Mouse (Mus musculus): Measurements from ENCODE around the gene Ly6g6f. TPM values are rescaled to one million over a fixed set of nuclear protein-coding genes. Genes with fewer than 3 reads are reported as not detected.
"Not testable (repeated sequence)": the region's sequence is repeated elsewhere in the genome, so short reads cannot be mapped to it uniquely, and the experiment has no call there.

Ly6g6f gene
- total and polyA plus RNA-seq, 3 experiments = not detected

GRCm38 (mm10) chr17:35052271-35052798, 33.1 kb downstream of the Ly6g6f start:
- DNase-seq = no peak

GRCm38 (mm10) chr17:35051156-35052086, 34.0 kb downstream of the Ly6g6f start:
- DNase-seq = peak; percentile 86

DNA sequence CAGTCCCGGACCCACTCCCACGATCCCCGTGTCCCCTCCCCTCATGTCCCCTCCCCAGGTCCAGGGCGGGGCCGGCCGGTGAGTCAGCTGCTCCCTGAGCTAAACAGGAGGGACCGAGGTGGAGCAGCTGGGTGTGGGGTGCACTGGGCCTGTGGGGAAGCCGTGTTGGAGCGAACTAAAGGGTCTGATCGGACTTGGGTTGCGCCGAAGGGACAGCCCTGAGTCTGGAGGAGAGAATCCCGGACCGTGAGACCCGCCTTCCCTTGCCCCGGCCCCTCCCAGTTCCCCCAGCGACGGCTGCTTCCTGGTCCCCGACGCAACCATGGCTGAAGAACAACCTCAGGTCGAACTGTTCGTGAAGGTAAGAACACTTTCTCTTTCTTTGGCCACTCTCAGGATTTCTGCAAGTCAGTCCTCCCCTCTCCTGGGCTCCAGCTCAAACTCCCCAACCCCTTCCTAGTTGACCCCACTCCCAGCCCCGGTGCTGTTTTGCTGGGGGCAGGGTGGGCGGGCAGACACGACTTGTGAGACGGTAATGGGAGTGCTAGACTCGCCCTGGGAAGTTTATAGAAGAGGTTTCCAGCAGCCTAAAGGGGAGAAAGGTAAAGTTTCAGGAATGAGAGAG, 35.2 kb downstream of the Ly6g6f start:
- DNase-seq = peak; percentile 86

DNA sequence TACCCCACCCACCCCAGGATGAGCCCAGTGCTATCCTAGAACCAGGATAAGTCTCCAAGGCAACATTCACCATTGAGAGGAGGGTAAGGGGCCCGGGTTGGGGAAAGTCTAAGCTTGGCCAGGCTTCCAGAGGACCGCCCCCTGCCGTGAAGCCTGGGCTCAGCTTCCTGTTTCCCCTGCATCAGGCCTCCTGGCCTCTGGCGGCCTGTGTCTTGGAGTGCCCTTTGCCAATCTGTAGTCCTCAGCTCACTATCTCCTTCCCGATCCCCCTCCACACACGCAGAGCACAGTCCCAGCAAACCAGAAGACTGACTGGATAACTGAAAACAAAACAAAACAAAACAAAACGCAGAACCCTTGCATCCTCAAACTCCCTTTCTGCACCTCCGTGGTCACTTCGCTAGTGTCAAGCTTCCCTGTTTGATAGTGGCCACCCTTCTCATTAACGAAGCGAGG, 35.8 kb downstream of the Ly6g6f start, which contains the start of gene Clic1:
Gene Clic1, plus strand, starts transcription at position 406 of the 456 bp plus-strand sequence.
- peak; percentile 51 for DNase-seq

DNA sequence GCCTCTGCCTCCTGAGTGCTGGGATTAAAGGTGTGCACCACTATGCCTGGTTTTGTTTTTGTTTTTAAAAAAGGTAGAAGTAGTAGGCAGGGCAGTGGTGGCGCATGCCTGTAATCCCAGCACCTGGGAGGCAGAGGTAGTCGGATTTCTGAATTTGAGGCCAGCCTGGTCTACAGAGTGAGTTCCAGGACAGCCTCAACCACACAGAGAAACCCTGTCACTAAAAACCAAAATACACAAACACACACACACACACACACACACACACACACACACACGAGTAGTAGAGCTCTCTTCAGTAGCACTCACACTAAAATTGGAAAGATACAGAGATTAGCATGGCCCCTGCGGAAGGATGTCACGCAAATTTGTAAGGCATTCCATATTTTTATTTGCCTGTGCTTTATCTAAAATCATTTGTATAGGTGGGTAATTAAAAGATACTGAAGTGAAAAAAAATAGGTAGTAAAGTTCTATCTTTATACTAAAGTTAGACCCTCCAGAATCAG, 36.4 kb downstream of the Ly6g6f start:
- no peak for DNase-seq

- no peak for DNase-seq
Observed at GRCm38 (mm10) chr17:35048149-35048931, 37.1 kb downstream of the Ly6g6f start.

DNA sequence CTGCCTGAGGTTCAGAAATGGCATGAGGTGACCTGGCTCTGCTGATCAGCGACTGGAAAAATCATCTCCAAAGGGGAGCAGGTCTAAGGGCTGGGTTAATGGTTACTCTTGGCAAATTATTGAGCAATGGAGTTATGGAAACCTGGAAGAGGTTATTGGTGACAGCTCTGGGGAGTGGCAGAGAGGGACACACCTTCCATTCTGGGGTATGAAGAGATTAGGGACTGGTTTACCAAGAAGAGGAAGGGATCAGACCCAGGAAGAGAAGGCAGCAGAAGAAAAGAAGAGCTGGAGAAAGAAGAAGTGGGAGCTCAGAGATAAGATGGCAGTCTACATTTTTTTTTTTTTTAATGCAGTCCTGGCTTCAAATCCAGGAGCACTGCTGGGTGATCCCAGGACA, 37.7 kb downstream of the Ly6g6f start:
- no peak for DNase-seq

DNA sequence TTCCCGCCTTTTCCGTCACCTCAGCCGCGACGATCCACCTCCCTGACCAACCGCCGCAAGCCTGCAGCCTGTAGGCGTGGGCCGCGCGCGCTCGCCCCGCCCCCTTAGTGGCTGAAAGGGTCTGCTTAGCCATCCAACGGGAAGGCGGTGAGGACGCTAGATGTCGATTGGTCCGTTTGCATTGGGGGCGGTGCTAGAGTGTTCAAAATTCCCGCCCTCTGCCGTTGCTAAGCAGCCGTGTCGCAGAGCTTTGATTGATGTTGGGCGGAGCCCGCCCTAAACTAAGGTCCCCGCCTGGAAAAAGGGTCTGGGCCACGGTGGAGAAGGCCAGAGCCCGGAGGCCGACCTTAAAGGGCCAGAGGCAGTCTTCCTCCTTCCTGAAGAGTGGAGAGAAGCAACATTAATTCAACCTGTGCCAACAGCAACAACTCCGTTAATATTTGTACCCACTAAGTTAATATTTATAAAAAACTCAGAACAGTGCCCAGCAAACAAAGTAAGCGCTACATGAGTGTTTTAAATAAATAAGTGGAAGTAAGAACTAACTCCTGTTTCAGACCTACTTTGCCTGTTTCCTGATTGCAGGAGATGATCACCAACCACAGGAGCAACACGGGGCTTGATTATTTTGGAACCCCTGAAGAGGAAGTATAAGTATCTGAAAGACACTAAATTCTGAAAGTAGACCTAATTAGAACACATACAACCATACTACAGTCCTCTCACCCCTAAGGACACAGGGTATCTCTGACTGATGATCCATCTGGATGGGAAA, 38.5 kb downstream of the Ly6g6f start, which contains the start of gene Msh5:
Gene Msh5, minus strand, starts transcription at position 65 of the 775 bp plus-strand sequence.
- peak; percentile 98 for DNase-seq

DNA sequence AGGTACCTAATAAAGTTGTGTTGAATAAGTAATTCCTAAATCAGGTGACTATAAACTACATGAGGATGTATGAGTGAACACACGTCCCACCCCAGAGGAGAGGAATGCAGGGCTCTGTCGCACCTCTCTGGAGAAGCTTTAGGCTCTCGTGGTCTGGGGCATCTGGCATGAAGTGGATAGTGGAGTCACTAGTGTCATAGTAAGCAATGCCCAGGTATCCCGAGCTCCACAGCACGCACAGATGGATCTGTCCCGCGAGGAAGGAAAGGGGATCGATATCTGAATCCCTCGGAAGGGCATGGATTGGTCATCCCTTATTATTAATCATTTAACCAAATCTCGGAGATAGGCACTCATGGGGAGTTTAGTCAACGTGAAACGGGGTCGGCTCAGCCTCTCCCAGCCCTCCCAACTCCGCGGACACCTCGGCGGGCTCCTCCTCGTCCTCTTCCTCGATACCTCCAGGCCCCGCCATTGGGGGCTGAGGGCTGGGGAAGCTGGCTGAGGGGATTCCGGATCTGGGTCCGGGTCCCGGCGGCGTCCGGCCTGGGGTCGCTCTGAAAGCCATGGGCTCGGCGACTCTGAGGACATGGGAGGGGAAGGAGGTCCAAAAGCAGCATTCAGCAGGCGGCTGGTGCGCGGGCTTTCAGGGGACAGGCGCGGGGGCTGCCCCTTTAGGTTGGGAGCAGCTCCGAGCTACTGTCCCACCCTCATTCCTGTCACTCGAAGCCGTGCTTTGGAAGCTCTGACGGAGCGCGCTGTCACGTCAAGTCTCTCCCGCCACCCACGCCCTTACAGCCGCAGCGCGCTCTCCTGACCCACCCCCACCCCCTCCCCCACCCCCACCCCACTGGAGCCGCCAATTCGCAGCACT, 39.4 kb downstream of the Ly6g6f start:
- no peak for DNase-seq

DNA sequence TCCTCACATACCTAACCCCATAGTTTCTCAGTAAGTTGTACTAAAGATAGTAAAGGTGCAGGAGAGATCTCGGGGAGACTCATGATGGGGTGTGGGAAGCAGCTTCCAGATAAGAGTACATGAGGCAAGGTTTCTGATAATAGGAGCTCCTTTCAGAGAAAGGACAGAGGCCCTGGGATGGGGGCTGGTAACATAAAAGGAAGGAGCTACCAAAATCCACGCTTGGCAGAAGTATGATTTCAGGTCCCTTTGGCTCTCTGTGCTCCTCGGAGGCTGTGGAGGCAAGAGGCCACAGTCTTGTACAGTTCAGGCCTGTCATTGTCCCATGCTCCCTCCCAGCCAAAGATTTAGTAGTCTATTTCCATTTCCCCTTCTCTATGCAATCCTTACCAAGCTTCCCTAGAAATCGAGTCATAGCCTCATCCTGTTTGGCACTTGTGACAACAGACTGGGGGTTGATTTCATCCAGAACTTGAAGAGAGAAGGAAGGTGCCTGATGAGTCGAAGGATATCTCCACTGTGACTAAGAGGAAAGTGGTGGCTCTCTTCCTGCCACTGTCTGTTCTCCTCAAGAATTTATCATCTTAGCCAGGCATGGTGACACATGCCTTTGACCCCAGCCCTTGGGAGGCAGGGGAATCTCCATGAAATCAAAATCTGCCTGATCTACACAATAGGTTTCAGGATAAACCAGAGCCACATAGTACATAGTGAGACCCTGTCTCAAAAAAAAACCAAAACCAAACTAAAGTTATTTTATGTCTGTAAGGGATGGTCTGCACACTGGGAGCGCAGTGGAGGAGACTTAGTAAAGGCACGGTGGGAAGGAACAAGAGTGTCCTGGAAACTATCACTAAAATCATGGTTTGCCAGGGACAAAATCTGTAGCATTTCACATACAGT, 40.3 kb downstream of the Ly6g6f start:
- no peak for DNase-seq

GRCm38 (mm10) chr17:35043794-35044193, 41.6 kb downstream of the Ly6g6f start:
- DNase-seq = no peak

- DNase-seq = no peak
Observed at GRCm38 (mm10) chr17:35039121-35039873, 46.1 kb downstream of the Ly6g6f start.

GRCm38 (mm10) chr17:35034896-35035295, 50.5 kb downstream of the Ly6g6f start:
- no peak for DNase-seq

GRCm38 (mm10) chr17:35033703-35034102, 51.7 kb downstream of the Ly6g6f start:
- DNase-seq = not testable (repeated sequence)

DNA sequence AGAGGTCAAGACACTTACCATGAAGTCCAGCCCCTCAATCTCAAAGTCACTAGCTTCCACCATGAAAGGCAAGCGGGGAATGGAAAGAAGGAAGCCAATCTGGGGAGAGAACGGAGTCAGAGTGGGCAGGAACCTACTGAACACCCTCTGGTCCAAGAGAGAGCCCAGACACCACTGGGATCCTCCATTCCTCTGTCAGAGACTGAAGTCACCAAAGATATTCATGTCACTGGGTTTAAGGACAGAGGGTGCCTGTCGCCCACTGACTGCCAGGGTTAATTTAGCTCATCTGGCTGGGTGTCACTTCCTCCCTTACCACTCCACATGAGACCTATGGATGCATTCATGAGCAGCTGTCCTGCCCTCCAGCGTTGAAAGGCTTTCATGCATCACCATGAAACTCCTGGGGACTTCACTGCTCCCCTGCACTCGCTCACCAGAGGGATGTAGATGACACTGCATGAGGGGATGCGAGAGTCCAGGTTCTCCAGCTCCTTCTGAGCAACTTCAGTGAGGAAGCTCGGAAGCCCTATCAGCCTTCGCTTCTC, 53.0 kb downstream of the Ly6g6f start:
- DNase-seq = no peak

DNA sequence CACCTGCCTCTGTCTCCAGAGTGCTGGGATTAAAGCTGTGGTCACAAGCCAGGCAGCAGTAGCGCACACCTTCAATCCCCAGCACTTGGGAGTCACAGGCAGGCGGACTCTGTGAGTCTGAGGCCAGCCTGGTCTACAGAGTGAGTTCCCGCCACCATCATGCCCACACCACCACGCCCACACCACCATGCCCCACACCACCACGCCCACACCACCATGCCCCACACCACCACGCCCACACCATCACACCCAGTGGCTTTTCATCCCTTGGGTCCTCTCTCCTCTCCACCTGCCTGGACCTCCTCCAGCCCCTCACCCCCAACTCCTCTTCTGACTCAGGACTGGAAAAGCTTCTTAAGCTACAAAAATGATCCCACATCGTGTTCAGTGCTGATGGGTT, 53.5 kb downstream of the Ly6g6f start:
- DNase-seq = no peak

- DNase-seq = no peak
Observed at GRCm38 (mm10) chr17:35031272-35031671, 54.1 kb downstream of the Ly6g6f start.

Measured in adrenal gland, adult 2 months (tissue).